Mouse (Mus musculus): ENCODE data around the gene Tecr. TPM values are rescaled to one million over a fixed set of nuclear protein-coding genes. Genes with fewer than 3 reads are reported as not detected.
"Not testable (repeated sequence)": the region's sequence is repeated elsewhere in the genome, so short reads cannot be mapped to it uniquely, and the experiment has no call there.

Gene Tecr
- polyA plus RNA-seq, 1 experiment from 2014 or later: 998 TPM

DNA sequence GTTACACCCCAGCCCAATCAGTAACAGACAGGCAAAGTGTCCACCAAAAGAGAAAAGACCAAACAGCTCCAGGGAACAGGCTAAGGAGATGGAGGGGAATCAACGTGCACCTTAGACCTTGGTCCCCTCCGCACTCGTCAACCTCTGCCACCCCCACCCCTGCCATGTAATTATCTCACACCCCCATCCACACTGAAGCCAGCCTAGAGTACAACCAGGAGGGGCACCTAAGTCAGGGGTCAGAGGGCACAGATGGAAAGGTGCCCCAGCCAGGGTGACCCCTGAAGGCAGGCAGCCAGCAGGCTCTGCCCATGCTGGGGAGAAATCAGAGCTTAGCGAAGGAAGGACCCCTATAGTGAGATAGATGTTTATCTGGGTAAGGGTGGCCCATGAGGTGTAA lies 30.9 kb downstream of the Tecr start:
- H3K9ac ChIP-seq: peak overlapping the region; percentile 14; the same call in 1 of the 2 replicates
- H3K36me3 ChIP-seq: peaks cover 27% of the 10 kb centered on the region
- H3K4me2 ChIP-seq: no peak overlapping the region
- no peaks in the 10 kb centered on the region for H3K27me3 ChIP-seq
- WGBS: 67% methylated on average over 4 of the region's 4 CpGs
- no peaks in the 10 kb centered on the region for H3K9me3 ChIP-seq
- H3K27ac ChIP-seq: peak overlapping the region; percentile 5; the same call in 1 of the 2 replicates
- ATAC-seq (ENCODE audit: low FRiP score): no peak
- H3K4me1 ChIP-seq (replicated peaks): peaks cover 71% of the 10 kb centered on the region
- no peak overlapping the region for H3K4me3 ChIP-seq

DNA sequence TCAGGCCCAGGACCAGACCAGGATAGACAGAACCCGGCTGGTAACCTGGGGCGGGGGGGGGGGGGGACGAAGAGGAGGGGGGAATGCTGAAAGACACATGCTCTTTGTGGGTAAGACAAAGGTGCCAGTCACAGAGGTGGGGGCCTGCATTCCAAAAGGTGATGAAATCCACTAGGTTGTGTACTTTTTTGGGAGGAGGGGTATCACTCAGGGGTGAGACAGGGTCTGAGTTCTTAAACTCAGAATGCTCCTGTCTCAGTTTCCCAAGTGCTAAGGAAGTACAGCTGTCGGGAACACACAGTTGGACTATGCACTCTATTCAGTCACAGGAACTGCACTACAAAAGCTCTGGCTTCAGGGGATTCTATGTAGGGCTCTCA lies 31.3 kb downstream of the Tecr start:
- no peak for ATAC-seq (ENCODE audit: low FRiP score)
- Histone ChIP-seq H3K4me3 (no peak overlapping the region), H3K36me3 (peaks cover 31% of the 10 kb centered on the region), H3K4me1 (replicated peaks) (peaks cover 67% of the 10 kb centered on the region), H3K4me2 (no peak overlapping the region), H3K27ac (no peak overlapping the region), H3K9me3 (no peaks in the 10 kb centered on the region), H3K27me3 (no peaks in the 10 kb centered on the region), H3K9ac (no peak overlapping the region)
- WGBS: 65% methylated on average over 4 of the region's 4 CpGs

DNA sequence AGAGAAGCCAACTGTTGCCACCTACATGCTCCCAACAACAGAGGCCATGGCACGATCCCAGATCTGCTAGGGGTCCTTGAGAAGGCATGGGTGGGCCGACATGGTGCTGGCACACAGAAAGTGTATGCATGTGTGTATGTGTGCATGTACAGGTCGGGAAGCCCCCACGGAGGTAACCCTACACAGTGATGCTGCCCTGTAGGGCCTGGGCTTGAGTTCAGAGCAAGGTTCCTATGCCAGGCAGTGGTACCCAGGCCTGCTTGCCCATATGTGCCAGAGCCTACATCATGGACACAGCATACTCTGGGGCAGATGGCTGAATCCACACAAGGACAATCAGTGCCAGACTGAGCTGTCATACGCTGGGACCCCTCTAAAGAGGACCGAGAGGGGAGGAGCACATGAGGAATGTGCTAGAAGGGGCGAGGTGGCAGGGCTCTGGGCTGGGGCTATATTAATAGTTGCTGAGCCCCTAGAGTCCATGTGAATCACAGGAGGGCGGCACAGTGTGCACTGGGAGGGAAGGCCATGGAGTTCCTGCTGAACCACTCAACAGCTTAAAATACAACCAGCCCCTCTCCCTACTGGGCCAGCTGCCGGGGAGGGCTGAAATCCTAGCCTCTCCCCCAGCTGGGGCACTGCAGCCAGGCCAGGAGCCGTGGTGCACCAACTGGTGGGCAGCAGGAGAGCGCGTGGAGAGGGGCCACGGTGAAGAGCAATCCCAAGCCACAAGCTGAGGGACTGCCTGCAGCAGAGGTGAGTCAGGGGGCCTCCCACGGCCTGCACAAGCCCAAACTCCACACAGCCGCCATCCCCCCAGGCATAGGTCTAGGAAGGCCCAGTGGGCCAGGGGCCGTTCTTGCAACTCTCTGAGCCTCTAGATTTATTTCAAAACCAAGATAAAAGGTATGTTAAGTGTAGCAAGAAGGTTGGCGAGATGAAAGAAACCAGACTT lies 31.9 kb downstream of the Tecr start:
- no peaks in the 10 kb centered on the region for H3K9me3 ChIP-seq
- H3K27ac ChIP-seq: no peak overlapping the region
- no peak overlapping the region for H3K4me3 ChIP-seq
- no peak overlapping the region for H3K4me2 ChIP-seq
- no peaks in the 10 kb centered on the region for H3K27me3 ChIP-seq
- WGBS: 88% methylated on average over 17 of the region's 17 CpGs
- H3K36me3 ChIP-seq: peaks cover 38% of the 10 kb centered on the region
- peaks cover 63% of the 10 kb centered on the region for H3K4me1 ChIP-seq (replicated peaks)
- H3K9ac ChIP-seq: peak overlapping the region; percentile 49; the same call in 1 of the 2 replicates
- no peak for ATAC-seq (ENCODE audit: low FRiP score)

DNA sequence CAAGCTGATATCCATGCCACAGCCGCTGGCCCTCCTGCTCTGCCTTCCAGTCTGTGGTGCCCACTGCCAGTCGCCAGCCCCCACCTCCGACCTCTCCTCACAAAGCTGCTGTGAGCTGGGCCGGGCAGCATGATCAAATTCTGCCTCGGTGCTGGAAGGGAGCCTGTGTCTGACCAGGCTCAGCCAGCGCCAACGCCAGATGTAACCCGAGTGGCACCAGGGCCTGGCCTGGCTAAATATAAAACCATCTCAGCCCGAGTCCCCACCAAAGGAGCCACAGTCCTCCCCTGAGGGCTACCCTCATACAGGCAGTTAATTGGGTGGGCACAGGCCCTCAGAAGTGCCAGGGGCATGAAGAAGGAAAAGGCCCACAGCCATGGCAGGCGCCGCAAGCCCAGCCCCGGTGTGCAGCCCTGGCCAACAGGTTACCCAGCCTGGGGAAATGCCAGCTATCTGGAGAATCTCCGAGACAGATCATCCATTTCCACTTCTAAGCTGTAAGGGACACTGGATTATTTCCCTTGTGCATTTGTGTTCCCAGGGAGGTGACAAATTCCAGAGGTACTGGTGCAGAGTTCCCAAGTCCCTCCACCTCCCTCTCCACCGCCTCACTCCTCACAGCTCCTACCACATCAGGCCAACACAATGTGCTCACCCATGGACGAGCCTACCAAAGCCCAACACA lies 33.0 kb downstream of the Tecr start:
- H3K27me3 ChIP-seq: no peaks in the 10 kb centered on the region

DNA sequence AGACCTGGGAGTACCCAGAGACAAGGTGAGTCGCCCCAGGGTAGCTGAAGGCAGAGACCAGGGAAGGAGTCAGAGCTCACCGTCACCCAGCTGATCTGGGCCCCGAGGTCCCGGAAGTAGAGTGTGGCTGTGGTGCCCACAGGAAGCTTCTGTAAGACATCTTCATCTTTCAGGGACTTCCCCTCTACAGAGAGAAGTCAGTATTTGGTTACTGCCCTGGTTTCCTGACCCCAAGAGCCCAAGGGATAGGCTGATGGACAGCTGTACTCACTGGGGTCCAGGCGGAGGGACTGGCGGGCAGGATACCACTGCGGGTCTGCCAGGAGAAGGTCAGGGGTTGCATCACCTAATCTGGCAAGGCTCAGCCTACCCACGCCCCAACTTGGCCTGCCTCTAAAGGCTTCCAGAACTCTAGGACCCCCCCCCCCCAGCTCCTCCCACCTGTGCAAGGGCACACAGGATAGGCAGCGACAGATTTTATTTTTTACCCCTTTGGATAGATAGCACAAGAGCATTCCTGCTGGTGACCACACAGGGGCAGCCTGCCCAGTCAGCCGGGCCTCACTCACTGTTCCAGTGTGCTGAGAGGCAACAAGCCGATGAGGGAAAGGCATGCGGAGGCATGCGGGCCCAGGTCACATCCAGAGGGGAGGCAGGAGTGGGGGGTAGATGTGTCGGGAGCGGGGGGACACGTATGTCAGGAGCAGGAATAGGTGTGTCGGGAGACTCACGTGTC lies 34.5 kb downstream of the Tecr start:
- no peak for ATAC-seq (ENCODE audit: low FRiP score)
- Histone ChIP-seq H3K4me2 (no peak overlapping the region), H3K4me1 (replicated peaks) (peaks cover 48% of the 10 kb centered on the region), H3K4me3 (no peak overlapping the region), H3K9me3 (no peaks in the 10 kb centered on the region), H3K9ac (no peak overlapping the region), H3K27me3 (no peaks in the 10 kb centered on the region), H3K27ac (no peak overlapping the region), H3K36me3 (peaks cover 57% of the 10 kb centered on the region)
- WGBS: 82% methylated on average over 17 of the region's 18 CpGs

More for the DNA sequence above, 33.0 kb downstream of the Tecr start:
- no peak overlapping the region for H3K4me2 ChIP-seq
- H3K9ac ChIP-seq: peak overlapping the region; percentile 3; the same call in 1 of the 2 replicates
- peaks cover 48% of the 10 kb centered on the region for H3K36me3 ChIP-seq
- no peak overlapping the region for H3K27ac ChIP-seq
- no peaks in the 10 kb centered on the region for H3K9me3 ChIP-seq
- H3K4me3 ChIP-seq: no peak overlapping the region
- ATAC-seq (ENCODE audit: low FRiP score): no peak
- peaks cover 52% of the 10 kb centered on the region for H3K4me1 ChIP-seq (replicated peaks)
- 86% methylated on average over 15 of the region's 15 CpGs for WGBS

DNA sequence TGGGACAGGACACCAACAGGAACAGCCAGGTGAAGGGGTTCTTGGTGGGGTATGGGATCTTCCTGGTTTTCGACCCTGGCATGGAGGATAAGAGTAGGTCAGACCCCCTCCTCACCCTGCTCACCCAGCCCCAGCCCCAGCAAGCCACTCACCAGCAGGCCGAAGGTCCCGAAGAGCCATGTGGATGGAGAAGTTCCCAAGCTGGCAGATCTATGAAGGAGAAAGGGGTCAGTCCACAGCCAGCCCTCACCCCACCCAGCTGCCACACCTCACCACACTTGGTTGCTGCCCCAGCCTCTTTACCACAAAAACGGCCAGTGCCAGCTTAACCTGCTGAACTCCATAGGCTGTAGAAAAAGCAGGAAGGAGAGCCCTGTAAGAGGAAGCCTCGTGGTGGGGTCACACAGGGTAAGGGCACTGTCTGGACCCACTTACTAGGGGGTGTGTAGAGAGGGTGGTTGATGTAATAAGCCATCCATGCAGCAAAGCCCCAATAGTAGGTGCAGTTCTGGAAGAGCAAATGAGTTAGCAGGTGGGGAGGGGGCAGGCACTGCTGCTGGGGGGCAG lies 35.4 kb downstream of the Tecr start:
- ATAC-seq (ENCODE audit: low FRiP score): no peak
- no peaks in the 10 kb centered on the region for H3K27me3 ChIP-seq
- H3K4me2 ChIP-seq: no peak overlapping the region
- 85% methylated on average over 5 of the region's 5 CpGs for WGBS
- H3K36me3 ChIP-seq: peaks cover 57% of the 10 kb centered on the region
- H3K9me3 ChIP-seq: no peaks in the 10 kb centered on the region
- no peak overlapping the region for H3K9ac ChIP-seq
- no peak overlapping the region for H3K4me3 ChIP-seq
- H3K4me1 ChIP-seq (replicated peaks): peaks cover 49% of the 10 kb centered on the region
- no peak overlapping the region for H3K27ac ChIP-seq

DNA sequence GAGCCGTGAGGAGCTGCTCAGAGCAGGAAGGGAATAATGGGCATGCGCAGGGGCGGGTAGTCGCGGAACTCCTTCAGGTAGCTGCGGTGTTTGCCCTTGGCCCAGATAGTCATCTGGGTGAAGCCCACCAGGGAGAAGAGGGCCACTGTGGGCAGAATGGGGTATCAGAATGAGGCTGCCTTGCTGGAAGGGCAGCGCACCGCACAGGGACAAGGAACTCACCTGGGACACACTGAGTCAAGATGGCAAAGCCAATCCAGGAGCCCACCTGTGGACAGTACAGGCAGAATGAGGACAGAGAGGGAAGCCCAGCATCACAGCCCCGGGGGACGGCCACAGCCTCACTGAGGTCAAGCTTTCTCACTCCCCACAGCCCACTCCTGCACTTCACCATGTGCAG lies 36.0 kb downstream of the Tecr start:
- H3K4me3 ChIP-seq: no peak overlapping the region
- 95% methylated on average over 10 of the region's 10 CpGs for WGBS
- no peak overlapping the region for H3K9ac ChIP-seq
- H3K27ac ChIP-seq: no peak overlapping the region
- H3K4me2 ChIP-seq: no peak overlapping the region
- H3K36me3 ChIP-seq: peaks cover 57% of the 10 kb centered on the region
- no peaks in the 10 kb centered on the region for H3K27me3 ChIP-seq
- ATAC-seq (ENCODE audit: low FRiP score): no peak
- H3K9me3 ChIP-seq: no peaks in the 10 kb centered on the region
- peaks cover 48% of the 10 kb centered on the region for H3K4me1 ChIP-seq (replicated peaks)

DNA sequence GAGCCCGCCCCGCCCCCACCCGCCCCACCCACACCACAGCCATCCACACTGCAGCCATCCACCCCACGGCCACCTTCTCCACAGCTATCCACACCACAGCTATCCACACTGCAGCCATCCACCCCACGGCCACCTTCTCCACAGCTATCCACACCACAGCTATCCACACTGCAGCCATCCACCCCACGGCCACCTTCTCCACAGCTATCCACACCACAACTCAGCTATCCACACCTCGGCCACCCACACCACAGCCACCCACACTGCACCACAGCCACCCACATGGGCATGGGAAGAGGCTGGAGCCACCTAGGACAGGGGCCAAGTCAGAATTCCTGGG lies 36.8 kb downstream of the Tecr start:
- H3K36me3 ChIP-seq: peaks cover 57% of the 10 kb centered on the region
- H3K27ac ChIP-seq: not testable (repeated sequence)

DNA sequence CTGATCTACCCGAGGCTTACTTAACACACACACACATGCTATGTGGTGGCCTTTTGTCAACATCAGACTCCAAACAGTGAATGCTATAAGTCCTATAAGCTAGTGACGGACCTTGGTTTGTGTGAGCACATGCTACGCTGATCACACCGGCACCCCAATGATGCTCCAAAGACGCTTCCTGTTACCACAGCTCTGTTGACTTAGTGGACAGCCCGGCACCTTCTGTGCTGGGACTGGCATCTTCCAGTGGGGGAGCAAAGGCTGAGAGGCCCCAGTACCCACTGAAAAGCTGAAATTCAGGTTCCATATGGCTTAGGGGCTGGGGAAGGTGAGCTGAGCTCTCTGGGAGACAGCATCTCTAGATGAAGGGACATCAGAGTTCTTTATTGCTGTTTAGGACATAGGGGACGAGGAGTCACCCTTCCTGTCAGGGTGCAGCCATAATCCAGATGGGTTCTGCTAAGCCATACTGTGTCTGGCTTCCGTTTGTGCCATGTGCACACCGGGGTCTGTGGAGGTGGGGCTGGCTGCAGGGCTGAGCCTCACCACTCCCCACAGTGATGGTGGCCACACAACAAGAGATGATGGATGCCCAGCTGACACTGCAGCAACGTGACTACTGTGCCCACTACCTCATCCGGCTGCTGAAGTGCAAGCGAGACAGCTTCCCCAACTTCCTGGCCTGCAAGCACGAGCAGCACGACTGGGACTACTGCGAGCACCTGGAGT lies 37.3 kb downstream of the Tecr start:
- H3K27ac ChIP-seq: no peak overlapping the region
- no peak overlapping the region for H3K4me3 ChIP-seq
- 89% methylated on average over 15 of the region's 15 CpGs for WGBS
- no peak overlapping the region for H3K4me2 ChIP-seq
- H3K4me1 ChIP-seq (replicated peaks): peaks cover 37% of the 10 kb centered on the region
- H3K9ac ChIP-seq: no peak overlapping the region
- peaks cover 53% of the 10 kb centered on the region for H3K36me3 ChIP-seq
- ATAC-seq (ENCODE audit: low FRiP score): no peak
- H3K27me3 ChIP-seq: no peaks in the 10 kb centered on the region
- H3K9me3 ChIP-seq: no peaks in the 10 kb centered on the region

More for the DNA sequence above, 36.8 kb downstream of the Tecr start:
- WGBS: 94% methylated on average over 7 of the region's 7 CpGs
- H3K9me3 ChIP-seq; H3K4me3 ChIP-seq; H3K27me3 ChIP-seq; ATAC-seq (ENCODE audit: low FRiP score); H3K9ac ChIP-seq; H3K4me2 ChIP-seq: not testable (repeated sequence)
- peaks cover 42% of the 10 kb centered on the region for H3K4me1 ChIP-seq (replicated peaks)

DNA sequence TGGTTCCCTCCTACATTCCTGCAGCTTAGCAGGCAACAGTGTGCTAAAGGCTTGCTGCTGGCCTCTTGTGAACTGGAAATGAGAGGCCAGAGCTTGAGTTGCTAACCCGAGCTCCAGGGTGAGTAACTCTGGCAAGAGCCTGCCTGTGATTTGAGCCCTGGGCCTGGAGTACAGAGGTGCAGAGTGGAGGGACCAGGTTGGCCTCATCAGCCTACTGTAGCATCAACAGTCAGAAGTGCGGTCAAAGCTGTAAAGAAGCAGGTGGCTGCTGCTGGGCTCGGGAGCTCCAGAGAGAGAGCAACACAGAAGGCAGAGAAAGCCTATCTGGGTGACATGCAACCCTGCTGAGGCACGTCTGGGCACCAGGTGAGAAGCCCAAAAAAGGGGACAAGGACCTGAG lies 38.6 kb downstream of the Tecr start:
- WGBS: 85% methylated on average over 4 of the region's 4 CpGs
- Histone ChIP-seq H3K4me1 (replicated peaks) (peaks cover 26% of the 10 kb centered on the region), H3K27ac (no peak overlapping the region), H3K27me3 (no peaks in the 10 kb centered on the region), H3K9me3 (no peaks in the 10 kb centered on the region), H3K4me3 (no peak overlapping the region), H3K36me3 (peaks cover 50% of the 10 kb centered on the region), H3K9ac (no peak overlapping the region), H3K4me2 (no peak overlapping the region)
- ATAC-seq (ENCODE audit: low FRiP score): no peak

DNA sequence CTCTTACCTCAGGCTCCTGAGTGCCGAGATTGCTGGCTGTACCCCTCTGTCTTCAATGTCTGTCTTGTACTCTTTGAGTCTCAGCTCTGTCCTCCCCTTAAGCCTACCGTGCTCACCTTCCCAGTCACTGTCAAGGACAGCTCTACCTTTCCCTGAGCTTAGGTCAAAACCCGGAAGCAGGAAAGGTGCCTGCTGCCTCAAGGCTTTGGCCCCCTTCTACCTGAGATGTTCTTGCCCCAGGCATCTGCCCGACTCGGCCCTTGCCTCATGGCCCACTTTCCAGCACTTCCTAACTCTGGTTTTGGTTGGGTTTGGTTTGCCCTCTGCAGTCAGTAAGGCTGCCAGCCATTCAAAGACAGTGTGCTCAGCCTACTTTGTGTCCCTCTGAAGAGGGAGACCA lies 39.0 kb downstream of the Tecr start:
- Histone ChIP-seq H3K9ac (no peak overlapping the region; the same call in 1 of the 2 replicates), H3K4me2 (no peak overlapping the region), H3K4me1 (replicated peaks) (peaks cover 26% of the 10 kb centered on the region), H3K36me3 (peaks cover 48% of the 10 kb centered on the region), H3K4me3 (no peak overlapping the region; the same call in 1 of the 2 replicates), H3K9me3 (no peaks in the 10 kb centered on the region), H3K27ac (no peak overlapping the region), H3K27me3 (no peaks in the 10 kb centered on the region)
- ATAC-seq (ENCODE audit: low FRiP score): no peak
- 80% methylated on average over 5 of the region's 5 CpGs for WGBS
